Mouse (Mus musculus): ENCODE results near the gene Ppp2ca. TPM values are rescaled to one million over a fixed set of nuclear protein-coding genes. Genes with fewer than 3 reads are reported as not detected.
A peak's percentile ranks its signal among the peaks of the same experiment; 100 is the strongest.

The Ppp2ca gene
- polyA plus RNA-seq (2015; fragmentation: Nextera tagmentation; extraction: Ambion mirVana) = 20.2 and 51.9 TPM in 2 replicates

DNA sequence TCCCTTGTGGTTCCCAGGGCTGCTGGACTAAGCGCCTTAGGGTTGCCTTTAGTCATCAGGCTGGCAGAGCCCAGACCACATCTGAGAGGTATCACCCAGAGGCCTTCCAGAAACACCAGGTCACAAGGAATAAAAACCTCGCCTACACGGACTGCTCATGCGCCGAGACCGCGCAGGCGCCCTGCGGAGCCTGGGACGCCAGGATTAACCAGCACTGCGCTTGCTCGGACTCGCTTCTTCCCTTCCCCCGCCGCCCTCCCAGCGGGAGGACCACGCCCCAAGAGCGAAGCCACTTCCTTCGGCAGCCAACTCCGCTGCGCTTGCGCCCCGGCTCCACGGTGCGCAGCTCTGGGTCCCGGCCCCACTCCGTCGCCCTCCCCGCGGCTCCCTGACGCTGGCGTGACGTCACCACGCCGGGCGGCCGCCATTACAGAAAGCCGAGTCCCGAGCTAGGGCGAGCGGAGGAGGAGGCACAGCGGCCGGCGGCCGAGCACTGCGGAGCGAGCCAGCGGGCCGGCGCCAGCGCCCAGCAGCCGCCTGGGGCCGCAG, at the start of gene Ppp2ca:
Gene Ppp2ca, plus strand, starts transcription at position 284 of the 549 bp plus-strand sequence.
- H3K4me1 ChIP-seq (ENCODE audit: control insufficient read depth, insufficient read depth, low read length) = peaks cover 27% of the 10 kb centered on the region
- H3K27me3 ChIP-seq (replicated peaks; ENCODE audit: control insufficient read depth, insufficient read depth, low read length) = no peaks in the 10 kb centered on the region
- peak within 1 kb of the TSS; percentile 99 for H3K4me3 ChIP-seq (ENCODE audit: low read length)
- H3K4me2 ChIP-seq (ENCODE audit: low read depth, low read length) = peak within 1 kb of the TSS; percentile 84
- peak within 1 kb of the TSS; percentile 100 for H3K9ac ChIP-seq (ENCODE audit: low read depth, low read length)
- H3K27ac ChIP-seq (ENCODE audit: low read length) = peak within 1 kb of the TSS; percentile 99
- peak; percentile 98 for ATAC-seq
- under 1% methylated on average over 53 of the region's 53 CpGs for WGBS
- H3K36me3 ChIP-seq (ENCODE audit: control insufficient read depth, insufficient read depth, low read length) = no peaks in the 10 kb centered on the region
- H3K9me3 ChIP-seq (ENCODE audit: control insufficient read depth, low read length) = no peaks in the 10 kb centered on the region

DNA sequence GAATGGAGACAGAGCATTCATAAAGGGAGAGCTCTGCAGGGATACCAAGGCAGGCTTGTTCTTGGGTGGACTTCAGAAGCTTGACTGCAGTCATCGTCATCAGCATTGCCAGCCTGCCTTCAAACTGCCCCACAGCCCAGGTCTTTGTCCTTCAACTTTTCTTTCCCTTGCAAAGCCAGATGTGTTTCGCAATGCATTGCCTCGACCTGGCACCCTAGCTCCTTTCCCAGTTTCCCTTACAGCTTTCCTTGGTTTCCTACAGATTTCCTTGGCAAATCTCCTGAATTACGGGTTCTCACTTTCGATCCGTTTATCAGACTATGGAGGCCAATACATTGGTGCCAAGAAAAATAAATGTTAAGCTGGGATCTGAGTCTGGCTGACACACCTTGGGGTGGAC, 45.1 kb upstream of the Ppp2ca start:
- H3K36me3 ChIP-seq (ENCODE audit: control insufficient read depth, insufficient read depth, low read length) = no peaks in the 10 kb centered on the region
- no peak overlapping the region for H3K27ac ChIP-seq (ENCODE audit: low read length)
- no peak overlapping the region for H3K4me2 ChIP-seq (ENCODE audit: low read depth, low read length)
- H3K4me3 ChIP-seq (ENCODE audit: low read length) = no peak overlapping the region
- no peak for ATAC-seq
- no peaks in the 10 kb centered on the region for H3K9me3 ChIP-seq (ENCODE audit: control insufficient read depth, low read length)
- no peaks in the 10 kb centered on the region for H3K4me1 ChIP-seq (ENCODE audit: control insufficient read depth, insufficient read depth, low read length)
- 84% methylated on average over 6 of the region's 6 CpGs for WGBS
- no peak overlapping the region for H3K9ac ChIP-seq (ENCODE audit: low read depth, low read length)
- no peaks in the 10 kb centered on the region for H3K27me3 ChIP-seq (replicated peaks; ENCODE audit: control insufficient read depth, insufficient read depth, low read length)

DNA sequence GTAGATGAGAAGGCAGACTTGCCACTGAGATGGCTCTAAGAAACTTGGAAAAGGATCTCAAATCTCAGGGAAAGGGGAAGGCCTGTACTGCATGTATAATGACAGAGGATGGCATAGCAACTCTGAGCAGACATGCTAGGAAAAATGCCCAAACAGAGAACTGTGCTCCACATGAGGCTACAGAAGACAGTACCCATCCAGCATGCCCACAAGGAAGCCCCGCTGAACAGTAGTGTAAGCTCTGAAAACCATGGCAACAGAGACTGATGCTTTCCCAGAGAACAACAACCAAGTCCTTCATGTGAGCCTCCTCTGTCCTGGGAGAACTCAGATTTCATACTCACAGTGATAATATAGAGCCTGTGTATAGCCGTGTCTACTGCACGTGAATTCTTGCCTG, 43.8 kb upstream of the Ppp2ca start:
- Histone ChIP-seq H3K4me3 (ENCODE audit: low read length) (no peak overlapping the region), H3K27me3 (replicated peaks; ENCODE audit: control insufficient read depth, insufficient read depth, low read length) (no peaks in the 10 kb centered on the region), H3K4me2 (ENCODE audit: low read depth, low read length) (no peak overlapping the region), H3K9me3 (ENCODE audit: control insufficient read depth, low read length) (no peaks in the 10 kb centered on the region), H3K9ac (ENCODE audit: low read depth, low read length) (no peak overlapping the region), H3K36me3 (ENCODE audit: control insufficient read depth, insufficient read depth, low read length) (no peaks in the 10 kb centered on the region), H3K27ac (ENCODE audit: low read length) (no peak overlapping the region), H3K4me1 (ENCODE audit: control insufficient read depth, insufficient read depth, low read length) (no peaks in the 10 kb centered on the region)
- 90% methylated on average over 3 of the region's 3 CpGs for WGBS
- ATAC-seq = no peak

DNA sequence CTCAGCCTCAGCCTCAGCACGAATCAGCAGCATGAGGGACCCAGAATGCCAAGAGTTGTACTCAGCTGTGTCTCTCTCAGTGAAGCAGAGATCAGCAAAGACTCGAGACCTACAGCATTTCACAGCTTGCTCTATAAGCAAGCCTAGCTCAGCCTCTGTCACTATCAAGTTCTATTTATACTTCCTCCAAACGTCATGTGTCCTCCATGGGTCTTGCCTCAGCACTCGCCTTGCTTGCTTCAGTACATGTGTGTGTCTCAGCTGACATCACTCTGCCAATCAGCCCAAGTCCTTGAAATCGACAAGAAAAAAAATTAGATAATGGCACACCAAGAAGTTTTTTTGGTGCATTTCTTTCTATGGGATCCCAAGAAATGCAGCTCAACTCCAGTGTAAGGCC, 42.3 kb upstream of the Ppp2ca start:
- no peaks in the 10 kb centered on the region for H3K27me3 ChIP-seq (replicated peaks; ENCODE audit: control insufficient read depth, insufficient read depth, low read length)
- no peak overlapping the region for H3K27ac ChIP-seq (ENCODE audit: low read length)
- H3K4me1 ChIP-seq (ENCODE audit: control insufficient read depth, insufficient read depth, low read length) = no peaks in the 10 kb centered on the region
- no peak overlapping the region for H3K9ac ChIP-seq (ENCODE audit: low read depth, low read length)
- no peak overlapping the region for H3K4me3 ChIP-seq (ENCODE audit: low read length)
- H3K4me2 ChIP-seq (ENCODE audit: low read depth, low read length) = no peak overlapping the region
- WGBS = 81% methylated on average over 5 of the region's 5 CpGs
- ATAC-seq = no peak
- H3K36me3 ChIP-seq (ENCODE audit: control insufficient read depth, insufficient read depth, low read length) = no peaks in the 10 kb centered on the region
- H3K9me3 ChIP-seq (ENCODE audit: control insufficient read depth, low read length) = no peaks in the 10 kb centered on the region

DNA sequence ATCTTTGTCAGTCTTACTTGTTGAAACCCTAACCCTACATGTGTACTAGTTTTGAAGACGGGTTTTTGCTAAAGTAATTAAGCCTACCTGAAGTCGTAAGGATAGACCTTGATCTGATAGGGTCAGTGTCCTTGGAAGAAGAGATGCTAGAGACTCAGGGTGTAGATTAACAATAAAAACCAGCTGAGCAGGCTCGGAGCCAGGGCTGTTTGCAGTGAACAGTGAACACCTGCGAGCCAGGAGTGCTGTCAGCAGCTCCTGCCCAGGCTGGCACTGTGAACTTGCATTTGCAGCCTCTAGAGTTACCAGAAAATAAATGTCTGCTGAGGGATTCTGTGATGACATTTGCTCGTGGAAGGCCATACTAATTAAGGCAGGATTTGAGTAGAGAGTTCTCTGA, 39.5 kb upstream of the Ppp2ca start:
- Histone ChIP-seq H3K27ac (ENCODE audit: low read length) (no peak overlapping the region), H3K36me3 (ENCODE audit: control insufficient read depth, insufficient read depth, low read length) (no peaks in the 10 kb centered on the region), H3K4me1 (ENCODE audit: control insufficient read depth, insufficient read depth, low read length) (no peaks in the 10 kb centered on the region), H3K4me3 (ENCODE audit: low read length) (no peak overlapping the region), H3K9ac (ENCODE audit: low read depth, low read length) (no peak overlapping the region), H3K4me2 (ENCODE audit: low read depth, low read length) (no peak overlapping the region), H3K27me3 (replicated peaks; ENCODE audit: control insufficient read depth, insufficient read depth, low read length) (no peaks in the 10 kb centered on the region), H3K9me3 (ENCODE audit: control insufficient read depth, low read length) (no peaks in the 10 kb centered on the region)
- 56% methylated on average over 5 of the region's 5 CpGs for WGBS
- ATAC-seq = no peak

DNA sequence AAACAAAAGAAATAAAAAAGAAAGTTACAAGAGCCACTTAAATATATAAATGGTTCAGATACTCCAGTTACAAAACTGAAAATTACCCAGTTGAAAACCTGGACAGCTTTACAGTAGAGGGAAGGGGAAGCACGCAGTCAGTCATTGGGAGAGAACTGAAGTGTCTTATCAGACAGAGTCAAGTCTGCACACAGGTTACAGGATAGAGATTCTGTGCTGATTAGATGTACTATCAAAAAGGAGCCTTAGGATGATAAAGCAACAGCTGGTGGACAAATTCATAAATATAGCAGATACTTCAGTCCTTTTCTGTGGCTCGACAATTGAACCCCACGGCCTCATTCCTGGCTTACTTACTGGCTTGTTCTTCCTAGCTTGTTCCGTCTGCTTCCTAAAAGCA, 38.2 kb upstream of the Ppp2ca start:
- no peak overlapping the region for H3K27ac ChIP-seq (ENCODE audit: low read length)
- H3K4me2 ChIP-seq (ENCODE audit: low read depth, low read length) = no peak overlapping the region
- H3K9me3 ChIP-seq (ENCODE audit: control insufficient read depth, low read length) = no peaks in the 10 kb centered on the region
- H3K9ac ChIP-seq (ENCODE audit: low read depth, low read length) = no peak overlapping the region
- WGBS = 93% methylated on average over 4 of the region's 4 CpGs
- no peaks in the 10 kb centered on the region for H3K4me1 ChIP-seq (ENCODE audit: control insufficient read depth, insufficient read depth, low read length)
- no peak overlapping the region for H3K4me3 ChIP-seq (ENCODE audit: low read length)
- no peaks in the 10 kb centered on the region for H3K36me3 ChIP-seq (ENCODE audit: control insufficient read depth, insufficient read depth, low read length)
- no peak for ATAC-seq
- H3K27me3 ChIP-seq (replicated peaks; ENCODE audit: control insufficient read depth, insufficient read depth, low read length) = no peaks in the 10 kb centered on the region

DNA sequence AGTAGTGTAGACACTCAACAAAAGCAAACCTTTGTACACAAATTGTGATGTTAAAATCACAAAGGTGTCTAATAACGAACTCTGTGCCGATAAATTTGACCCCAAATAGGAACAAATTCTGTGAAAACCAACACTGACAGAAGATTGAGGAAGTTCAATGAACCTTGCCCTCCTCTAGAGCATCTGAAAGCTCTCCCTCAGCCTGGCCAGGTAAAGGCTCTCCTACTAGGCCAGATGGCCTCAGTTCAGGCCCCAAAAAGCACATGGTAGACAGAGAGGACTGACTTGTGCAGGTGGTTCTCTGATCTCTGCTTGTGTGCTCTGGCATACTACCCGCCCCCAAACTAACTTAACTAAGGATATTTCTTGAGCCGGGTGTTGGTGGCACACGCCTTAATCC, 36.1 kb upstream of the Ppp2ca start:
- H3K27ac ChIP-seq (ENCODE audit: low read length) = no peak overlapping the region
- no peak overlapping the region for H3K4me3 ChIP-seq (ENCODE audit: low read length)
- H3K27me3 ChIP-seq (replicated peaks; ENCODE audit: control insufficient read depth, insufficient read depth, low read length) = no peaks in the 10 kb centered on the region
- ATAC-seq = no peak
- no peaks in the 10 kb centered on the region for H3K36me3 ChIP-seq (ENCODE audit: control insufficient read depth, insufficient read depth, low read length)
- H3K9me3 ChIP-seq (ENCODE audit: control insufficient read depth, low read length) = no peaks in the 10 kb centered on the region
- WGBS = 92% methylated on average over 5 of the region's 5 CpGs
- no peak overlapping the region for H3K9ac ChIP-seq (ENCODE audit: low read depth, low read length)
- no peaks in the 10 kb centered on the region for H3K4me1 ChIP-seq (ENCODE audit: control insufficient read depth, insufficient read depth, low read length)
- H3K4me2 ChIP-seq (ENCODE audit: low read depth, low read length) = no peak overlapping the region

DNA sequence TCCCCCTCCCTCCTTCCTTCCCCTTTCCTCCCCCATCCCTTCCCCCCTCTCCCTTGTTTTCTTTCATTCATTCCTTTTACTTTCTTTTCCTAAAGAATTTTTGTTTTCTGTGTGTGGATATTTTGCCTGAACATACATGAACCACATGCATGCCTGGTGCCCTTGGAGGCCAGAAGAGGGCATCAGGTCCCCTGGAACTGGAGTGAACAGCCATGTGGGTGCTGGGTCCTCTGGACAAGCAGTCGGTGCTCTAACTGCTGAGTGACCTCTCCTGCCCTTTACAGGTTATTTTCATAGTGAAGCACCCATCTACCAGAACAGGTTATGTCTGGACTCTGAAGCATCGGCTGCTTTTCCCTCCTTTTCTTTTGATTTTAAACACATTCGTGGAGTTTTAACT, 34.1 kb upstream of the Ppp2ca start:
- ATAC-seq = no peak
- H3K4me1 ChIP-seq (ENCODE audit: control insufficient read depth, insufficient read depth, low read length) = no peaks in the 10 kb centered on the region
- 42% methylated on average over 3 of the region's 3 CpGs for WGBS

DNA sequence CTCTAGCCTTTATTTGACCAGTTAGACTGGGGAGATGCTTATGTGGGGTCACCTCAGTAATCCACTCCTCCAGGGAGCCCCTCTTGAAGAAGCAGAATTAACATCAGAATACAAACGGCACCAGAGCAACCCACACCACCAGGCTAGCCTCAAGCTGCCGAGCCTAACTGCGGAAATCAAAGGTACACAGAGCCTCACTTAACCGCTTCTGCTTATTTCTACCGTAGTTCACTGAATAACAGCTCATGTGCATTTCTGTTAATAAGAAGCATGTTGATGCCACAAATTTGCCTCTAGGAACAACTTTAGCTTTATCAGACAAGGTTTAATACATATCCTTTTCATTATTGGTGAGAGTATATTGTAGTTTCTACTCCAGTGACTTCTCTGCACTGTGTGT, 32.6 kb upstream of the Ppp2ca start:
- no peak for ATAC-seq
- H3K4me2 ChIP-seq (ENCODE audit: low read depth, low read length) = no peak overlapping the region
- no peak overlapping the region for H3K4me3 ChIP-seq (ENCODE audit: low read length)
- H3K9ac ChIP-seq (ENCODE audit: low read depth, low read length) = peak overlapping the region; percentile 20; the same call in 1 of the 2 replicates
- H3K9me3 ChIP-seq (ENCODE audit: control insufficient read depth, low read length) = no peaks in the 10 kb centered on the region
- H3K36me3 ChIP-seq (ENCODE audit: control insufficient read depth, insufficient read depth, low read length) = no peaks in the 10 kb centered on the region
- 13% methylated on average over 5 of the region's 5 CpGs for whole genome bisulfite sequencing
- H3K27me3 ChIP-seq (replicated peaks; ENCODE audit: control insufficient read depth, insufficient read depth, low read length) = no peaks in the 10 kb centered on the region
- no peaks in the 10 kb centered on the region for H3K4me1 ChIP-seq (ENCODE audit: control insufficient read depth, insufficient read depth, low read length)
- no peak overlapping the region for H3K27ac ChIP-seq (ENCODE audit: low read length)

More for the DNA sequence above, 34.1 kb upstream of the Ppp2ca start:
- Histone ChIP-seq H3K9ac (ENCODE audit: low read depth, low read length) (no peak overlapping the region), H3K4me2 (ENCODE audit: low read depth, low read length) (no peak overlapping the region), H3K27ac (ENCODE audit: low read length) (no peak overlapping the region), H3K9me3 (ENCODE audit: control insufficient read depth, low read length) (no peaks in the 10 kb centered on the region), H3K4me3 (ENCODE audit: low read length) (no peak overlapping the region), H3K27me3 (replicated peaks; ENCODE audit: control insufficient read depth, insufficient read depth, low read length) (no peaks in the 10 kb centered on the region), H3K36me3 (ENCODE audit: control insufficient read depth, insufficient read depth, low read length) (no peaks in the 10 kb centered on the region)

DNA sequence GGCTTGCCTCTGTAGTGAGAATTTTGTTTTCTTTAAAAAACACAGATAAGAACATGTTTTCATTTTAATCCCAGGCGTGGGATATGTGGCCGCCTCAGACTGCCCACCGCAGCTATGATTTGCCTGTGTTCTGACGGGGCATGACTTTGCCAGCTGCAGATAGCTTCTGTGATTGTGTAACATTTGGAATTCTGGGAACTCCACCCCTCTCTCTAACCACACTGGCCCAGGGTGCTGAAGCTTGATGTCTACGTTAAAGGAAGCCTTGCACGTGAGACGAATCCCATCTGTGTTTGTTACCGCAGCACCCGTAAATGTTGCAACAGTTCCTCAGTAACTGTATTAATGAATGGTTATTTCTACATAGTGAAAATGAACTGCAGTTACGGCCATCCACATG, 26.7 kb upstream of the Ppp2ca start:
- no peaks in the 10 kb centered on the region for H3K36me3 ChIP-seq (ENCODE audit: control insufficient read depth, insufficient read depth, low read length)
- H3K4me1 ChIP-seq (ENCODE audit: control insufficient read depth, insufficient read depth, low read length) = 0 out of 2 replicates have a peak, but pooled peaks cover 3% of the 10 kb centered on the region
- H3K4me3 ChIP-seq (ENCODE audit: low read length) = no peak overlapping the region
- WGBS = 62% methylated on average over 10 of the region's 10 CpGs
- no peaks in the 10 kb centered on the region for H3K27me3 ChIP-seq (replicated peaks; ENCODE audit: control insufficient read depth, insufficient read depth, low read length)
- ATAC-seq = no peak
- H3K9me3 ChIP-seq (ENCODE audit: control insufficient read depth, low read length) = no peaks in the 10 kb centered on the region
- no peak overlapping the region for H3K4me2 ChIP-seq (ENCODE audit: low read depth, low read length)
- no peak overlapping the region for H3K9ac ChIP-seq (ENCODE audit: low read depth, low read length)
- H3K27ac ChIP-seq (ENCODE audit: low read length) = no peak overlapping the region
